Mouse (Mus musculus) midbrain, embryonic 12.5 days (tissue): ENCODE measurements at regions not wholly inside any gene's neighbourhood (a gene's known extent, or its start where the extent isn't known, plus 50 kb on each side); places are given as distances from the start of the nearest gene placed in this dataset.

Experiments used
- ATAC-seq: fragments of 200-750 bp; cut with Nextera tagmentation; 2 replicates; pipeline ENCODE4 v1.8.0; 2017; ENCODE audit warnings: low read depth, moderate TSS enrichment, moderate library complexity; ENCODE audit not compliant: low FRiP score
- H3K27ac ChIP-seq: fragments of 300-500 bp; sonication (generic); replicated peaks from 2 replicates; pipeline ENCODE4 v1.5.1; 2016; ENCODE audit warnings: mild to moderate bottlenecking
- H3K27me3 ChIP-seq: fragments of 300-500 bp; sonication (generic); 2 replicates; pipeline ENCODE4 v1.6.1; 2016; ENCODE audit warnings: mild to moderate bottlenecking
- H3K36me3 ChIP-seq: fragments of 300-500 bp; sonication (generic); 2 replicates; pipeline ENCODE4 v1.6.1; 2016
- H3K4me1 ChIP-seq: fragments of 300-500 bp; sonication (generic); 2 replicates; pipeline ENCODE4 v1.6.1; 2016
- H3K4me2 ChIP-seq: fragments of 300-500 bp; sonication (generic); replicated peaks from 2 replicates; pipeline ENCODE4 v1.6.1; 2016; ENCODE audit warnings: mild to moderate bottlenecking, moderate library complexity
- H3K4me3 ChIP-seq: fragments of 300-500 bp; sonication (generic); 2 replicates; pipeline ENCODE4 v1.5.1; 2016; ENCODE audit warnings: mild to moderate bottlenecking
- H3K9ac ChIP-seq: fragments of 300-500 bp; sonication (generic); replicated peaks from 2 replicates; pipeline ENCODE4 v1.6.1; 2016; ENCODE audit warnings: mild to moderate bottlenecking, moderate library complexity
- H3K9me3 ChIP-seq: fragments of 300-500 bp; sonication (generic); 2 replicates; pipeline ENCODE4 v1.6.1; 2016; ENCODE audit warnings: mild to moderate bottlenecking
- WGBS: fragments of 180-500 bp; shearing (Covaris S2); methylation state at CpG from one replicate; pipeline ENCODE4 v1.1.7; 2016; 5-methylcytosine and 5-hydroxymethylcytosine counted together

DNA sequence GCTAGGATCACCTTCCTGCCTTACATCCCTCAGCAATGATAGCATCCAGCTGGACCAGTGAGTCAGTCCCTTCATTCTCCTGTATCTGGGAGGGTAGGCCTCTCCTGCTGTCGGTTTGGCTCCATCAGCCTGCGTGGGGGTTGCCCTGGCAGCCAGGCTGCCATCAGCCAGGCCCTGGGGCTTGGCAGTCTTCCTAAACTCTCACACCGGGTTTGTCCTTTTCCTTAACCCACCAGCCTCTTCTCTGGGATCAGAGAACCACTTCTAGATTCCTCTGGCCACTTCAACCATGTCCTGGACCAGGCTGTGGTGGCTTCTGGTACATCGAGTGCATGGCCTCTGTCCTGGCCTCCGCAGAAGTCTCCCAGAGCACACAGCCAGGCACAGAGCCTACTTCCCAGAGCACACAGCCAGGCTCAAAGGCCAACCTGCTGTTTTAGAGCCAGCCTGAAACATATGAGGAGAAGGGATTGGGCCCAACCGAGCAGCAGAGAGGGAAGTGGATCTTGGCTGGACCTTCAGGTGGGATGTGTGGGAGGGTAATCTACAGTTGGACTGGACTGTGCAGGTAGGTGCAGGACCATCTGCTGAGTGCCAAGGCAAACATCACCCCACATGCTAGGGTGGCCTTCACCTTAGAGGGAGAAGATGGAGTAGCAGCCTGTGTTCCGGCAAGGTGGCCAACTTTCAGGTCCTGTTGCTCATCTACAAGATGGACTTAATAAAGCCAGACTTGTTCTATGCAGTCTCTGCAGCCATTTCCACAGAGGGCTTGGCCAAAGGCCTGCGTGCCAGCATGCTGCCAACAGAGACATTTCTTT is 87.8 kb upstream of the Tle3 start:
- Histone ChIP-seq H3K9me3 (peaks cover 10% of the 10 kb centered on the region; the same call in 1 of the 2 replicates), H3K4me2 (no peak overlapping the region), H3K4me1 (peaks cover 5% of the 10 kb centered on the region), H3K27ac (no peak overlapping the region), H3K9ac (no peak overlapping the region), H3K27me3 (peaks cover 52% of the 10 kb centered on the region), H3K4me3 (no peak overlapping the region), H3K36me3 (no peaks in the 10 kb centered on the region)
- WGBS = 89% methylated on average over 8 of the region's 8 CpGs
- no peak for ATAC-seq

DNA sequence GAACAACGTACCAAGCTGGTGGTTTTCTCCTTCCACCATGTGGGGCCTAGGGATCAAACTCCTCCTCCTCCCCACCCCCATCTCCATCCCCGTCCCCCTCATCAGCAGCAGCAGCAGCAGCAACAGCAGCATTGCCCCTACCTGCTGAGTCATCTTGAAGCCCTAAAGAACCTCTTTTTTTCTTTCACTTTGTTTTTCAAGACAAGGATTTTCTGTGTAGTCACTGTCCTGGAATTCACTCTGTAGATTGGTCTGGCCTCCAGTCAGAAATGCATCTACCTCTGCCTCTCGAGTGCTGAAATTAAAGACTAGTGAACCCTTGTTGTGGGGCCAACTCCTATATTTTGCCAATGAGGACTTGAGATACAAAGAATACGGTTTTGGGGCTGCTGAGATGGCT is 85.6 kb upstream of the Tle3 start:
- H3K9me3 ChIP-seq = peaks cover 10% of the 10 kb centered on the region; the same call in 1 of the 2 replicates
- peaks cover 39% of the 10 kb centered on the region for H3K27me3 ChIP-seq
- no peak overlapping the region for H3K27ac ChIP-seq
- no peak overlapping the region for H3K9ac ChIP-seq
- WGBS = 87% methylated on average over 4 of the region's 4 CpGs
- ATAC-seq = no peak
- H3K4me1 ChIP-seq = no peaks in the 10 kb centered on the region
- H3K36me3 ChIP-seq = no peaks in the 10 kb centered on the region
- no peak overlapping the region for H3K4me3 ChIP-seq
- no peak overlapping the region for H3K4me2 ChIP-seq

DNA sequence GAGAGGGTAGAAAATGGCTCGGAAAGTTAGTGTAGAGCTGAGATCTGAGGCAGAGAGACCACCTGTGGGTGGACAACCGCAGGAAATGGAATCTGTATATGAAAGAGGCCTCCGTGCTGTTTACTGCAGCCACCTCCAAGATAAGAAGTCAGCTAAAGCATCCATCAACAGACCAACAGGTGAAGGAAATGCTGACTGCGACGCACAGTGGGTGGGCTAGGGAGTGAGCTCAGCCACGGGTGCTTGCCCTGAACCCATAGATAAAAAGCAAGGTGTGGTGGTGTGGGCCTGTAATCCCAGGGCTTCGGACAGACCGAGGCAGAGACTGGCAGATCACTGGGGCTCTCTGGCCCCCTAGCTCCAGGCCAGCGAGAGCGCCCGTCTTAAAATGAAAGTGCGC is 83.0 kb upstream of the Tle3 start:
- 59% methylated on average over 12 of the region's 12 CpGs for WGBS
- peaks cover 13% of the 10 kb centered on the region for H3K4me1 ChIP-seq
- peaks cover 26% of the 10 kb centered on the region; the same call in 1 of the 2 replicates for H3K27me3 ChIP-seq
- H3K27ac ChIP-seq = no peak overlapping the region
- ATAC-seq = no peak
- no peak overlapping the region for H3K4me3 ChIP-seq
- no peaks in the 10 kb centered on the region for H3K36me3 ChIP-seq
- H3K4me2 ChIP-seq = no peak overlapping the region
- no peak overlapping the region for H3K9ac ChIP-seq
- peaks cover 10% of the 10 kb centered on the region; the same call in 1 of the 2 replicates for H3K9me3 ChIP-seq

DNA sequence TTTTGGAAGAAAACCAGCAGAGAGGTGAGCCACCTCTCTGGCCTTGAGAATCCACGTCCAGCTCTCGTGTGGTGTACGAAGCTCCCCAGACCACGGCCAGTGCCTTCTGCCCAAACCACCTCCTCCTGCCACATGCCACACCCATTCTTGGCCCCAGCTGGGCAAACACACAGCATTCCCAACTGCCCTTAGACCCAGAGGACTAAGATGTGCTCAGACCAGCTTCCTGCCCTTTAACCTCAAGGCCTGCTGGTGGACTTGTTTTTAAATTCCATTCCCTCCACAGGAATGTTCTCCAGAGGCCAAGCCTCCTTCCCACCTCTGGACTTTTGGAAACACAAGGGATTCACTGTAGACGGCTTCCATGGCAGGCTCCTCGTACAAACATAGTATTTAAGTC is 82.5 kb upstream of the Tle3 start:
- no peak overlapping the region for H3K4me2 ChIP-seq
- H3K4me1 ChIP-seq = peaks cover 15% of the 10 kb centered on the region
- no peak overlapping the region for H3K9ac ChIP-seq
- H3K27me3 ChIP-seq = peaks cover 21% of the 10 kb centered on the region; the same call in 1 of the 2 replicates
- 74% methylated on average over 6 of the region's 6 CpGs for WGBS
- no peaks in the 10 kb centered on the region for H3K36me3 ChIP-seq
- H3K4me3 ChIP-seq = no peak overlapping the region
- no peak overlapping the region for H3K27ac ChIP-seq
- H3K9me3 ChIP-seq = peaks cover 10% of the 10 kb centered on the region; the same call in 1 of the 2 replicates
- no peak for ATAC-seq

DNA sequence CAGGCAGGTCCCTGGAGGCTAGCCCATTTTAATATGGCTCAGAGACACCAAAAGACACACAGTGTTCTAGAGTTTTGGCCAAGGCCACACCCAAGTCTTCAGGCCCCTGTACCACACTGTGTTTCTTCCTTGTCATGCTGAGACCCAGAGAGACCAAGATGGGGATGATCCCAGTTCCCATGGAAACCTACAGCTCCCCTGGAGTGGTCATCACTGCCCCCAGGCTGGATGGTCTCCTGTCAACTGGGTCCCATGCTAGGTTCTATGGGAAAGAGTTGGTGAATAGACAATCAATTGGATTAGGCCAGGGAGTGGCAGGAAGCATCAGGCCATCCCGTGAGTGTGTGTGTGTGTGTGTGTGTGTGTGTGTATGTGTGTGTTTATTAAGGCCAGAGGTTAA is 80.5 kb upstream of the Tle3 start:
- no peak overlapping the region for H3K4me2 ChIP-seq
- no peak overlapping the region for H3K27ac ChIP-seq
- no peak overlapping the region for H3K4me3 ChIP-seq
- peaks cover 10% of the 10 kb centered on the region; the same call in 1 of the 2 replicates for H3K9me3 ChIP-seq
- no peaks in the 10 kb centered on the region for H3K36me3 ChIP-seq
- no peak for ATAC-seq
- H3K9ac ChIP-seq = no peak overlapping the region
- H3K27me3 ChIP-seq = peaks cover 25% of the 10 kb centered on the region; the same call in 1 of the 2 replicates
- peaks cover 15% of the 10 kb centered on the region for H3K4me1 ChIP-seq
- 32% methylated on average over 1 of the region's 1 CpGs for WGBS

DNA sequence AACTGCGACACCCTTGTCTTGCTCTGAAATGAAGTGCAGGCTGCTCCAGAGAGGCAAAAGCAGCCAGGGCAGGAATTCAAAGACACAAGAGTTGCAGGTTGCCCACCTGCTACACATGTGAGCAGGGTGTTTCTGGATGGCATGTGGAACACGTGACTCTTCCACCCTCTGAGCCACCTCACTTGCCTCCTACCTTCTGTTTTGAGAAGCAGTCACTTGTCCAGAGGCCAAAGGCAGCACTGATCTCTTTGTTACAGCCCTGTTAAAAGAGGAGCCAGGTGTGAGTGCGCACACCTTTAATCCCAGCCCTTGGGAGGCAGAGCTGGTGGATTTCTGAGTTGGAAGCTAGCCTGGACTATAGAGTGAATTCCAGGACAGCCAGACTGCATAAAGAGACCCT is 79.7 kb upstream of the Tle3 start:
- peaks cover 5% of the 10 kb centered on the region; the same call in 1 of the 2 replicates for H3K9me3 ChIP-seq
- H3K9ac ChIP-seq = no peak overlapping the region
- peaks cover 27% of the 10 kb centered on the region; the same call in 1 of the 2 replicates for H3K27me3 ChIP-seq
- no peak overlapping the region for H3K4me3 ChIP-seq
- H3K4me1 ChIP-seq = peaks cover 23% of the 10 kb centered on the region
- no peak overlapping the region for H3K4me2 ChIP-seq
- H3K27ac ChIP-seq = no peak overlapping the region
- no peak for ATAC-seq
- no peaks in the 10 kb centered on the region for H3K36me3 ChIP-seq
- 58% methylated on average over 3 of the region's 3 CpGs for WGBS

DNA sequence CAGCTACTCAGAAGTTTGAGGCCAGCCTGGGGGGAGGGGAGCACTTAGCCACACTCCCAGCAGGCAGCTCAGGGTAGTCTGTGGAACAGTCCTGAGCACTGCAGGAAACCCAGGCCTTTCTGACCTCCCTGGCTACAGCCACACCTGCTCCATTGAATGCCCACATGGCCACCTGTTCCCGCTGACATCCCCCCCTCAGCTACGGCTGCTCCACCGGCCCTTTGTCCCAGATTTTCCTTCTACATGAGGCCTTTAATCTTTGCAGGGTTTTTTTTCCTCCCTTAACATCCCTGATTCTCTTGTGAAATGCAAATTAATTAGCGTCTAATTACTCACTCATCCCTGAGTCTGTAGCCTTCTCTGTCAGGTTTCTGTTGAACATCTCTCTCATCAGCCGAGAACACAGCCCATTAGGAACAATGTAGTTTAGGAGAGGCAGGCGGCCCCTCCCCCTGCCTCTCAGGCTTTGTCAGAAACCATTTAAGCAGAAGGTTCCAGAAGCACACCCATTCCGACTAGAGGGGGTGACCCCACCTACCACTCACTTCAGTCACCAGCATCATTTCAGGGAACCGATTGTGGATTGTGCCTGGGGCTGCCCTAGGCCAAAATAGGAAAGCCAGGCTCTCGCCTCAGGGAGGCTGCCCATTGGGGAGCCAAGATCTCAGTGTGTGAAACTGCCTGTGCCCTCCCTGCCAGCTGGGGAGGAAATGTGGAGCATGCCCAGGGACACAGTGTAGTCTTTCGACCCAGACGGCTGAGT is 78.8 kb upstream of the Tle3 start:
- no peak overlapping the region for H3K4me2 ChIP-seq
- 16% methylated on average over 11 of the region's 11 CpGs for WGBS
- H3K4me3 ChIP-seq = no peak overlapping the region
- no peak overlapping the region for H3K9ac ChIP-seq
- peaks cover 25% of the 10 kb centered on the region for H3K4me1 ChIP-seq
- H3K36me3 ChIP-seq = no peaks in the 10 kb centered on the region
- peaks cover 32% of the 10 kb centered on the region; the same call in 1 of the 2 replicates for H3K27me3 ChIP-seq
- 0 out of 2 replicates have a peak, but pooled peaks have one; percentile 62 for ATAC-seq
- no peak overlapping the region; the same call in 1 of the 2 replicates for H3K27ac ChIP-seq
- H3K9me3 ChIP-seq = no peaks in the 10 kb centered on the region

DNA sequence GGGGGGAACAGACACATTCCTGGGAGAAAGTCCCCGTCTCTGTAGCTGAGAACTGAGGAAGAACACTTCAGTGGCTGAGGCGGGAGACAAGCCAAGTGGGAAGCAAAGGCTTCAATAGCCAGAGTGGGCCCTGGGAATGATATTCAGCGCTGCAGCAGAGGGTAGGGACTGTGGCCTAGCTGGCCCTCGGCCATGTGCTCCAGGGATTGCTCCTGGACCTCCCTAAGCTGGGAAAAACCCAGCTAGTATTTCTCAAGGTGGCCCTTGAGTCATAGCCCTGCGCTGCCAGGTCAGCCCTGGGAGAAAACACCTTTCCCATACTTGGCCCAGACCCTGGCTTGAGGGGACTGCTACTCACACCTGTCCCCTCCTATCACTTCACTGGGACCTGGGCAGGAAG is 77.2 kb upstream of the Tle3 start:
- H3K4me1 ChIP-seq = peaks cover 25% of the 10 kb centered on the region
- WGBS = 87% methylated on average over 5 of the region's 5 CpGs

DNA sequence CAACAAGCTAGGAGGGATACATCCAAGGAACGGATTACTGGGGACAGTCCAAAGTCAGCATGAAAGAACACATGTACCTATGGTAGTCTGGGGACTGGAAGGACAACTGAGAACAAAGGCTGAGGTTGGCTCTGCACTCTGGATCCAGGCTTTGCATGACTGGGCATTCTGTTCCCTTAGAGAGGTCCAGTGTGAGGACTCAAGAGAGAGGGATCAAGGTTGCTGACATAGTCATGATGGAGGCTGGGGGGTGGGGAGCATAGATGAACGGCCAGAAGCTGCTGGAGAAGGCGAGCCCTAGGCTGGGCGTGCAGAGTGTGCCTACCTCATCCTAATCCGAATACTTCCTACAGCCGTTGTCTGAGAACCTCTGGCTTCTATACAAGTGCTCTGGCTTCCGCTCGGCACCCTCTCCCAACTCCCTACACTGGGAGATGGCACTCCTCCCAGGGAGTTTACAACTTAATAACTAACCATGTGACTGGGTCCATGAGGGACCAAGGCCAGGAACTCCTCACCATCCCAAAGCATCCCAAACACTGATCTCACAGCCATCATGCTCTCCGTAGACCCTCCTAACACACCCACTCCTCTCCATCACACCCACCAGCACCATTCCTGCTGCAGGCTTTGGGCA is 75.7 kb upstream of the Tle3 start:
- Histone ChIP-seq H3K27ac (no peak overlapping the region), H3K9ac (no peak overlapping the region), H3K4me1 (peaks cover 25% of the 10 kb centered on the region), H3K9me3 (no peaks in the 10 kb centered on the region), H3K4me3 (no peak overlapping the region), H3K36me3 (no peaks in the 10 kb centered on the region), H3K4me2 (no peak overlapping the region), H3K27me3 (peaks cover 26% of the 10 kb centered on the region; the same call in 1 of the 2 replicates)
- no peak for ATAC-seq
- WGBS = 95% methylated on average over 9 of the region's 9 CpGs

More for the DNA sequence above, 77.2 kb upstream of the Tle3 start:
- H3K4me2 ChIP-seq = no peak overlapping the region
- no peaks in the 10 kb centered on the region for H3K36me3 ChIP-seq
- no peak overlapping the region for H3K27ac ChIP-seq
- H3K9ac ChIP-seq = no peak overlapping the region
- no peak for ATAC-seq
- no peaks in the 10 kb centered on the region for H3K9me3 ChIP-seq
- H3K27me3 ChIP-seq = peaks cover 33% of the 10 kb centered on the region; the same call in 1 of the 2 replicates
- no peak overlapping the region for H3K4me3 ChIP-seq

DNA sequence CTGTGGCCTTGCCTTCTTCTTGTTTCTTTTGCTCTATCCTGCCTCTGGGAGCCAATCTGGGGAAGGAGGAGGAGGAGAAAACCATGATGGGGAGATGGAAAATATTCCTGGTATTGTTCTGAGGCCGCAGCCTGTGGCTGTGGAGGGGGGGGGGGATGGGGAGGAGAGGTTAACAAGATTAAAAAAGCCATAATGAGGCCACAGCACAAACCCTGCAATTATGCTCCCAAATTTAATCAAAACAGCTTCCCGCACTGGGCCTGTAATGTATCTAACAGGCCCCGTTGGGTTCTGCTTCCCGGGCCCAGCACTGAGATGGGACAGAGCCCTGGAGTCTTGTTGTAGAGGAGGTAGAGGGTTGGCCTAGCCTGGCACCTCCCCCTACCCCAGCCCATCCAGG is 74.8 kb upstream of the Tle3 start:
- Histone ChIP-seq H3K9me3 (no peaks in the 10 kb centered on the region), H3K36me3 (no peaks in the 10 kb centered on the region), H3K27me3 (peaks cover 26% of the 10 kb centered on the region; the same call in 1 of the 2 replicates), H3K4me2 (no peak overlapping the region), H3K9ac (no peak overlapping the region), H3K4me3 (no peak overlapping the region), H3K4me1 (peaks cover 25% of the 10 kb centered on the region), H3K27ac (no peak overlapping the region)
- ATAC-seq = no peak
- 66% methylated on average over 4 of the region's 4 CpGs for WGBS

DNA sequence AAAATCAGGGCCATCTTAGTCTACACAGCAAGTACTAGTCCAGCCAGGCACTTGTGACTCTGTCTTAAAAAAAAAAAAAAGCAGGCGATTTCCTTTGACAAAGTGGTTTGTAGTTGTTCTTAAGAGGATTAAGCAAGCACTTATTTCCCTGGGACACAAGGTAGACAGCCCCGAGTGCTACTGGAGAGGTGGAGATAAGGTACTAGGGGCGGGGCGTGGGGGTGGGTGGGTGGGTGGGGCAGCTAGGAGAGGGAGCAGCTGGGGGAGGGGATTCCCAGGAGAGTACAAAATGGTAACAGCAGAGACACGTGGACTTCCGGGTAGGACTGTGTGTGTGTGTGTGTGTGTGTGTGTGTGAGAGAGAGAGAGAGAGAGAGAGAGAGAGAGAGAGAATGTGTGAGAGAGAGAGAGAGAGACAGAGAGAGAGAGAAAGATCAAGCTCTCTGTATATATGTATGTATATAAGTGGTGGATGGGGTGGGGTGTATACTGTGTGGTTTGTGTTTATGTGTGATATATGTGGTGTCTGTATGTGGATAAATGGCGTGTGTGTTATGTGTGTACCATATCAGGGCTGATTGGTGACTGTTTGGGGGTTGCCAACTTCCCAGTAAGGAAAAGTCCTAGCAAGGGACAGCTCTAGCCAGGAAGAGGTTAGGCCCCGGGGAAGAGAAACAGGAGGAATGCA is 72.1 kb upstream of the Tle3 start:
- WGBS = 58% methylated on average over 8 of the region's 8 CpGs
- H3K36me3 ChIP-seq = no peaks in the 10 kb centered on the region
- peaks cover 19% of the 10 kb centered on the region; the same call in 1 of the 2 replicates for H3K27me3 ChIP-seq
- peaks cover 13% of the 10 kb centered on the region; the same call in 1 of the 2 replicates for H3K4me1 ChIP-seq
- ATAC-seq = no peak
- H3K9ac ChIP-seq = no peak overlapping the region
- H3K9me3 ChIP-seq = no peaks in the 10 kb centered on the region
- H3K27ac ChIP-seq = no peak overlapping the region
- no peak overlapping the region for H3K4me2 ChIP-seq
- H3K4me3 ChIP-seq = no peak overlapping the region
